Mouse (Mus musculus): ENCODE data around the gene Slc25a21.

- TF ChIP-seq POLR2A (IDR thresholded peaks at IDR 0.05; ENCODE audit: low read depth, low read length) (no peak), CTCF (conservative IDR thresholded peaks at IDR 0.05; ENCODE audit: insufficient read depth, insufficient read length, low read depth, low read length) (no peak)
These were observed 506.3 kb downstream of the Slc25a21 start for GRCm38 (mm10) chr12:56691001-56691400.

Data from kidney, adult 2 months (tissue).